Mouse (Mus musculus): ENCODE data around the gene Fndc8.

Gene Fndc8

DNA sequence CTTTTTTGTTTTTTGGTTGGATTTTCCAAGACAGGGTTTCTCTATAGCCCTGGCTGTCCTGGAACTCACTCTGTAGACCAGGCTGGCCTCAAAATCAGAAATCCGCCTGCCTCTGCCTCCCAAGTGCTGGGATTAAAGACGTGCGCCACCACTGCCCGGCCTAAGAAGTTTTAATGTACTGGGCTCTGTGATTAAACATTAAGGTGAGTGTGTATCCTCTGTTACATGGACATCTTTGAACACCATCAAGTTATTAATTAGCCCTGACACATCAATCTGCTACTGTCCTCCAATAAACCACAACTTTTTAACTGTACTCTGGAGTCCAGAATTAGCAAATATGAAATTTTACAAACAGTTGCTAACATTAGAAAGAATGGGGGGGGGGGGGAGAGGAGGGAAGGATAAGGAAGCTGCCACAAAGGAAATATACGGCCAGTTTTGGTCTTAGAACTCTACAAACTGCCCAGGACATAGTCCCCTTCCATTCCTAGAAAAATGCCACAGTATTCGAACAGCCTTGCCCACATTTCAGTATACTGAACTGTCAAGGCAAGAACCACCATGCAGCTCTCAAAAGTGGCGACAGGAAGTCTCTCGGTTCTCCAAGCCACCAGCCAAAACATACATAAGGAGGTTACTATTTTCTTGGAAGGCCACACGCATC is 22.3 kb upstream of the Fndc8 start:
- no peak for DNase-seq (ENCODE audit: extremely low read depth, low read depth)

DNA sequence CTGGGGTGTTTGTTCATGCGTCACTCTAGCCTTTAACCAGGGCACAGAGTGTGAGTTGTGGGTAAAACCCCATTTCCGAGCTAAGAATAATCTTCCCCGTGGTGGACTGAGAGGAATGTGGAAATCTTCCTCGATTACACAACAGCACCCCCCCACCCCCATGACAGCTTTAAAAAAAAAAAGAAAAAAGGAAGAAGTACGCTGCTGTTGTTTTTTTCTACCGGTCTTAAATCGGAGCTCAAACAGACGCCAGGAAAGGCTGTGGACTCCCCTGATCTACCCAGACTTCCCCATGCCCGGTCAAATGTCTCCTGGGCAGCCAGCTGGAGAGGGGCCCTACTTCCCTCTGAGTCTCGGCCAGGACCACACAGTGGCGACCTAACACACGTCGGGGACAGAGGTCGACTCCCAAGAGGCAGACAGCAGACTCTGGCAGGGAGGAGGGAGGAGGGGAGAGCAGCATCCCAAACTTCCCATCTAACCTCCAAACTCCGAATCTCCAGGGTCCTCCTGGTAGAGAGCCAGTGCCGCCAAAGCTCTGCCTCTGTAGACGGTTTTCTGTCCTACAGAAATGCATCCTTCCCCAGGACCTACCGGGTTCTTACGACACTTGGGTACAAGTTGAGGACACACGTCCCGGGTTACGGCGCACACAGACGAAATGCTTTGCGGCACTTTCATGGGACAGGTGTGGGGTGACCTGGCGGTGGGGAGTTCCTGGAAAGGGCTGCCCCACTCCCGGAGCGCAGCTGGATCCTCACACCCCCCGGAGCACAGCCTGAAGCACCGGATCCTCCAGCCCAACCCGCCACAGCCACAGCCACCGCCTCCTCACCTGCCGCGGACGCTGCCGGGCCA is 21.5 kb upstream of the Fndc8 start:
- peak; percentile 57 for DNase-seq (ENCODE audit: extremely low read depth, low read depth)

DNA sequence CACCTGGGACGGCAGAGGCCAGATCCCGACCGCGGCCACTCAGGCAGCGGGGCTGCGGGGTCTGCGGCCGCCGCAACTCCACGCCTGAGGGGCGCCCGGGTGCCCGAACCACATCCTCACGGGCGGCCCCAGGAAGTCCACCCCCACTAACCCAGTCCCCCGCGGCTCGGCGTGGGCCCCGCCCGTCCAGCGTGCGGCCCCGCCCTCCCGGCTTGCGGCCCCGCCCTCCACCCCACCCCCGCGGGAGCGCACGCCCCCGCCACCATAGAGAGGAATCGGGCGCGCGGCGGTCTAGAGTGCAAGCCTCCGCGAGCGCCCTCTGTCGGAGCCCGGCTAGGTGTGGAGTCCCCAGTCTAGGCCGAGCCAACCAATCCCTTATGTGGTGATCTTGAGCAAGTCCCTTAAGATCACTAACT is 20.9 kb upstream of the Fndc8 start, which contains the start of gene Rffl:
Rffl (minus strand) TSS at position 180 of the 416 bp plus-strand sequence.
- peak; percentile 71 for DNase-seq (ENCODE audit: extremely low read depth, low read depth)

DNA sequence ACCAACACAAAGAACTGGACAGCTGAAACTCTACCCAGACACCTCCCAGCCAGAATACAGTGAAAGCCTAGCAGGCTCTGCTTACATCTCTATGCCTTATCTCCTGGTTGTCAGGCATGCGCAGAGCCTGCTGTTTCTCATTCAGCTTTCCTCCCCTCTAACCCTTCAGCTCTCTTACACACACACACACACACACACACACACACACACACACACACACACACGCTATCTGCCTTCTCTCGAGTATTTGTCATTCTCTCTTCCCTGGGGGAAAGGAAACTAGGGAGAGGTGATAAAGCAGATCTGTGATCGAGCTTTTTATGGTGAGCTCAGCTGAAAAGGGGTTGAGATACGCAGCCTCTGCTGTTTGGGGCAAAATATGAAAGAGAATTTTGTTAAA is 17.0 kb upstream of the Fndc8 start:
- peak; percentile 73 for DNase-seq (ENCODE audit: extremely low read depth, low read depth)

DNA sequence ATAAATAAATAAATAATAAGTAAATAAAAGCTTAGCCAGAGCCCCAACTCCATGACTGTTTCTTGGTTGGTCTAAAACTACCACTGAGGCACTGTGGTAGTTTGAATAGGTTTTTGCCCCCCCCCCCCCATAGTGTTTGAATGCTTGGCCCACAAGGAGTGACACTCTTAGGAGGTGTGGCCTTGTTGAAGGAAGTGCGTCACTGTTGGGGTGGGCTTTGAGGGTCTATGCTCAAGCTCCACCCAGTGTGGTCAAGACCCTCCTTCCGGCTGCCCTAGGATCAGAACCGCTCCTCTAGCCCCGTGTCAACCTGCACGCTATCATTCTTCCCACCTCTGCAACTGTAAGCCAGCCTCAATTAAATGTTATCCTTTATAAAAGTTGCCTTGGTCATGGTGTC is 16.3 kb upstream of the Fndc8 start:
- no peak for DNase-seq (ENCODE audit: extremely low read depth, low read depth)

DNA sequence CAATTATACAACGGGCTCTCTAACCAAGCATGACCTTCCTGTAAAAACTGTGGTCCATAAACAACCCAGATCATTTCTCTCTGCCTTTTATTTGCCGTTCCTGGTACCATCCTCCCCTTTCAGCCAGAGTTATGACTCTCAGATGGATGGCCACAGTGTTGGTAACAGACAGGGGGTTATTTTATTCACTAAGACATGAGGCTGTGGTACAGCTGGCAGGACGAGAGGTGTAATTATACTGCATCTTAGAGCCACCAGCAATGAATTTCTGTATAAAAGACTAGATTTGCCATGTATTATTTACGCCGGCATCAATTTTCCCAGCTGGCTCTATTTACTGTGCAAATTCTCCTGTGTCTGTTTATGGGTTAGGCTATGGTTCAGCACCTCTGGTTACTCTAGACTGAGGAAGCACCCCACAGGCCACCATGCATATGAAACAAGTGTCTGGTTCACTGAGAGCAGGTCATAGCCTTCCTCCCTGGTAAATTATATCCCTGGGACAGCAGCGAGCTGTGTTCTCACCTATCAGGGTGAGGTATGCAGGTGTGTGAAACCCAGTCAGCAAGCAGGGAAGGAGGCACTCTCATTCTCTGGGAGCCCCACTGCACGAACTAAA is 14.1 kb upstream of the Fndc8 start:
- DNase-seq (ENCODE audit: extremely low read depth, low read depth), result no peak

DNA sequence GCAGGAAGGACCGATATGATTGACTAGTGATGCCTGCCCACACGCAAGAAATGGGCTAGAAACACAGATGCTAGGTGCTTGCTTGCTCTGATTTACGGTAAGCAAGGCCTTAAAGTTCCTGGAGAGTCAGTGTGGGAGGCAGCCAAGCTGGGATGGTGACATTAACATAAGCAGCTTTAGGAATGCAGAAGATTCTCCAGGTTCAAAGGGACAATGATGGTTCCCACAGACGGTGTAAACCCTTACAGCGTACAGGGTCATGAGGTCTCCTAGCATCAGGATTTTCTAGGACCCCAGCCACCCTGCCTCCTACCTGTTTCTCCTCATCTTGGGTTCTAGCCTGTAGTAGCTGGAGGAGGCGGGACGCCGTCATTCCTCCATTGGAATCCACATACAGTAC is 8.7 kb upstream of the Fndc8 start:
- DNase-seq (ENCODE audit: extremely low read depth, low read depth), result no peak

DNA sequence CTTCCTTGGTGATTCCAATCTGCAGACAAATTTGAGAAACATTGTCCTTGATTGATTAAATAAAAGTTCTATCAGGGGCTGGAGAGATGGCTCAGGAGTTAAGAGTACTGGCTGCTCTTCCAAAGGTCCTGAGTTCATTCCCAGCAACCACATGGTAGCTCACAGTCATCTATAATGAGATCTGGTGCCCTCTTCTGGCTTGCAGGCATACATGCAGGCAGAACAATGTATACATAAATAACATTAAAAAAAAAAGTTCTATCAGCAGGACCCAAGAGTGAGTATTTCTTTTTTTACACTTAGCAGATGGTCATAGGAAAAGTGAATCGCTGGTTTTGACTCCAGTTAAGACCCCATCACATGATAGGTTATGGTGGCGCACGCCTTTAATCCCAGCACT is 5.4 kb upstream of the Fndc8 start:
- DNase-seq (ENCODE audit: extremely low read depth, low read depth), result no peak

DNA sequence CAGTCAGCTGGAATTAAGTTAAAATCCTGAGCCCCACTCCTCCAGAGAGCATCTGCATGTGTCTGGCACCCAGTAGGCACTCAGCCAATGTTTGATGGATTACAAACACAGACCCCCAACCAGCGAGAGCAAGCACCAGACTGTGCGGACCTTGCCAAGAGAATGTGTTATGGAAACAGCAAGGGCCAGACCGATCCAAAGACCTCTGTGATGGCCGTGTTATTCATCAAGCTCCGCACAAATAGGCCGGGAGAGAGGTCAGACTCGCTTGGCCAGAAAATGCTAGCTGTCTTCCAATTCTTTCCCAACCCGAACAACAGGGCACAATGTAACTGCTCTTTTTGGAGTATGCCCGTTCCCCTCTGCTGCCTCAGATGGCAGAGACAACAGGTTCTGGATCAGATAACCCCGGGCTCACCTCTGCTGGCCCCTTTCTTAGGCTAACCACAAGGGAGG is 3.4 kb upstream of the Fndc8 start:
- no peak for DNase-seq (ENCODE audit: extremely low read depth, low read depth)

DNA sequence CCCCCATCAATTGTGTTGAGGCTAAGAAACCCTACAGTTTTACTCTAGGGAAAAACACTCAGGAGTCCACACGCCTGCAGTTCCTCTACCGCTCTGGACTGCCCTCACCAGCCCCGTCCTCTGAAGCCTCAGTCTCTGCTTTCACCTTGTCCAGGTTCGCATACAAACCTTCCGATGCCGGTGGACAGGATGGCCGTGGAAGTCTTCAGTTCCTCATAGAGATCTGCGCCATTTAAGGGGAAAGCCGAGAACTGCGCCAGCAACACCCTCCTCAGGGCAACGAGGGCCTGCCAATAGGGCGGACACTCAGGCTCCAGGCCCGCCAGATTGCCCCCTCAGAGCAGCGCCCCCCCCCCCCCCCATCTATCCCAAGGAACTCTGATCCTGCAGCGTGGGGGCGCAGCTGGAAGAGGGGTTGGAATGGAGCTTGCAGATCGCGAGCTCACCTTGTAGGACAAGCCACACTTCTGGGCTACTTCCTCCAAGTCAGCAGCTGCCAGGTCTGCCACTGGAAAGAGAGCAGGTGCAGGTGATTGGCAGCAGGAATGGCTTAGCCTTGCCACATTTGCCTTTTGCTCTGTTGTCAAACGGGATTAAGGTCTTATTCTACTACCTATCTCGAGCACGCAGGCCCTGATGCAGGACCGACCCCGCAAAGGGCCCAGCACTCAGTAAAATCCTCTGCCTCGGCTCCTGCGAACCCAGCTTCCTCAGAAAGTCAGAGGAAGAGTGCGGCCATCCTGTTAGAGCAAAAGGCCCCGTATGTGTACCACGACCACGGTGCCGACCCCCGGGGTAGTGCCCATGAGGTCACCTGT is 2.2 kb upstream of the Fndc8 start:
- DNase-seq (ENCODE audit: extremely low read depth, low read depth), result peak; percentile 47

DNA sequence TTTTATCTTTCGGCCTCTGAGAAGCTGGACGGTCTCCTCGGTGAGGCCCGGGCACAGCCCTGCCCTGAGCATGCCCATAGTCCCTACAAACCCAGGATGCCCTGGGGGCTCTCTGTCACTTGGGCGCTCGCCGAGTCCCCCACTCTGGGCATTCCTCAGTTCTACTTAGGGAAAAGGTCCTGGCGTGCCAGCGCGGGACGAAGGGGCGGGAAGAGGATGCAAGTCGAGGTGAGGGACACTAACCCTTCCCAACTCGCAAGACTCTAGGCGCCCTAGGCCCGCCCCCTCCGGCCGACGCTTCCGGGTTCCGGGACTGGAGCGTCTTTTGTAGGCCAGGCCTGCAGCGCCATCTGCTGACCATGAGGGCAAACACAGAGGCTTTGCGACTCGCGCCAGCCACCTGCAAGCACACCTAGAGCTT is 1.6 kb upstream of the Fndc8 start, which contains the start of gene Rad51d:
Rad51d (minus strand) TSS at position 273 of the 421 bp plus-strand sequence.
- DNase-seq (ENCODE audit: extremely low read depth, low read depth), result peak; percentile 77

DNA sequence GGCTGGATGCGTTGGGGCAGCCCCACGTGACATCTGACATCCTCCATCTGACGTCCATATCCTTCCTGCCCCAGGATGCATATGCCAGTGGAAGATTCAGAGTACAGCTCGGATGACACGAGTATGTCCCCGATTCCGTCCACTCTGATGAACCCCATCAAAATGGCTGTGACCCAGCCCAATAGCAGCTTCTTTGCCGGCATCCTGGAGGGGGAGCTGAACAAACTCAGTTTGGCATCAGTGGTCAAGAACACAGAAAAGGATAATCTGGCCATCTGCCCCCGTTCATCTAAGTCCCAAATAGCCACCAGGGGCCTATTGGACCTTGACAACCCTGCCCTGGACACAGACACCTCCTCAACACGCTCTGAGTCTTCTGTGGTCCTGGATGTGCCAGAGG is 5.6 kb downstream of the Fndc8 start:
- DNase-seq (ENCODE audit: extremely low read depth, low read depth), result no peak

DNA sequence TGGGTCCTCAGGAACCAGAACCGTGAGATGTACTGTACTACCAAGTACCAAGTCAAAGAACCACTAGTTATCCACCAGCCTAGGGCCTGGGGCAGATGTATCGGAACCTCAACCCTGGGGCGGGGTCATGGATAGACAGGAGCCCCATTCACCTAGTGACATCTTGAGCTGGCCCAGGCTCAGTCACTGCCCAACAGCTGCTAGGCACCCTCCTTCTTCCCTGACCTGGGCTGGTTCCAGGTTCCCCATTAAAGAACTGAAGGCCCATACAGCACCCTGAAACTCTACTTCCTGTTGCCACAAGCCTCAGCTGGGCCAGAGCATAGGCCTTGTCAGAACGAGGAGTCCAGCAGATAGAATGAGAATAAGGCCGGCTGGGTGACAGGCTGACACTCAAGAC is 7.8 kb downstream of the Fndc8 start:
- no peak for DNase-seq (ENCODE audit: extremely low read depth, low read depth)

DNA sequence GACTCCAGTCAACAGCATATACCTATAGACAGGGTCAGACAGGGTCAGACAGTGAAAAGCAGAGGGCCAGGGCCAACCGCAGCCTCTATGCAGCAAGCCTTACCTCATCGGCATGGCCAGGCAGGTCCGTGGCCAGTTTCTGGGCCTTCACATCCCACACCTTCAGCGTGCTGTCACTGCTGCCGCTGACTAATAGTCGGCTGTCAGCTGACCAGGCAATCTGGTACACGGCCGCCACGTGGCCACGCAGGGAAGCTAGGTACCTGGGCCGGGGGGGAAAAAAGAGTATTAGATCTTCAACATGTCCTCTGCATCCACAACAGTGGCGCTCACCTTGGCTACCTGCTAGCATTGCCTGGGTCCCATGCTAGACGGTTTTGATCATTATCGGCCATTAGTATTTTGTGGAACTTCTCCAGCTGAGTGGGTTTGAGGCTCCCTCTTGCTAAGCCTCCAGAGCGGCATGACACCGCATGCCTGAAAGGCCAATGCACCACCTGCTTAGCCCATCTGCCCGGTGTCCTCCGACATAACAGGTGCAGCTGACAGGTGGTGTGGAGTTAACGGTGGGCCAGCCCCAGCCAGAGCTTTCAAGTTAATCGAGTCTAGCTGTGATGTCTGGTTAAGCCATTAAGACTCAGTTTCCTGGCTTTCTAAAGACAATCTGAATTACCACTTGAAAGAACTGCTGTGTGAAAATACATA is 9.8 kb downstream of the Fndc8 start:
- no peak for DNase-seq (ENCODE audit: extremely low read depth, low read depth)

DNA sequence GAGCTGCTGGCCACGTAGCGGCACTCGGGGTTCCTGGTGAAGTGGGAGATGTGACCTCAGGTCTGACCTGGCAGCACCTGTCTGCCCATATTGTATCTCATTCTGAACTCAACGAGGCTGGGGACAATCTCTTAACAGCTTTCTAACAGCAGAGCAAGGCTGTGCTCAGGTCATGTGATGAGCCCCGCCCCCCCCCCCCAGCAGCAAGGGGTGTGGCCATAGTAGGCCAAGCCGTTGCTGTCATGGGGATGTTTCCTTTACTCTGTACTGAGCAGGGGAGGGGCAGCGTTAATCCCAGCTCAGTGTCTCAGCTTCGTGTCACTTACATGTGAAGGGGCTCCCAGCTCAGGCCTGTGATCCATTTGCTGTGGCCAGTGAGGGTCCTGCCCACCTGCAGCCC is 13.0 kb downstream of the Fndc8 start:
- no peak for DNase-seq (ENCODE audit: extremely low read depth, low read depth)

DNA sequence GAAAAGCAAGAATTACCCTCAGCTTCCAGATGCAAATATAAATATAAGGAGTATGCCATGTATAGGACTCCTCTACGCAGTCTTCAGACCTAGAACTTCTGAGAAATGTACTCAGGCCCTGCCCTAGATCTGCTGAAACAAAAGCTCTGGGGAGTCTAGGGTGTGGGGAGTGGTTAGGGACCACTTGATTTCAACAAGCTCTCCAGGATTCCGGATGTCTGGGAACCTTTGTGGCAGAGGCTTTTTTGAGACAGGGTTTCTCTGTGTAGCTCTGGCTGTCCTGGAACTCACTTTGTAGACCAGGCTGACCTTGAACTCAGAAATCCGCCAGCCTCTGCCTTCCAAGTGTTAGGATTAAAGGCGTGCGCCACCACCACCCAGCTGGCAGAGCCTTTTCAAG is 13.9 kb downstream of the Fndc8 start:
- no peak for DNase-seq (ENCODE audit: extremely low read depth, low read depth)

DNA sequence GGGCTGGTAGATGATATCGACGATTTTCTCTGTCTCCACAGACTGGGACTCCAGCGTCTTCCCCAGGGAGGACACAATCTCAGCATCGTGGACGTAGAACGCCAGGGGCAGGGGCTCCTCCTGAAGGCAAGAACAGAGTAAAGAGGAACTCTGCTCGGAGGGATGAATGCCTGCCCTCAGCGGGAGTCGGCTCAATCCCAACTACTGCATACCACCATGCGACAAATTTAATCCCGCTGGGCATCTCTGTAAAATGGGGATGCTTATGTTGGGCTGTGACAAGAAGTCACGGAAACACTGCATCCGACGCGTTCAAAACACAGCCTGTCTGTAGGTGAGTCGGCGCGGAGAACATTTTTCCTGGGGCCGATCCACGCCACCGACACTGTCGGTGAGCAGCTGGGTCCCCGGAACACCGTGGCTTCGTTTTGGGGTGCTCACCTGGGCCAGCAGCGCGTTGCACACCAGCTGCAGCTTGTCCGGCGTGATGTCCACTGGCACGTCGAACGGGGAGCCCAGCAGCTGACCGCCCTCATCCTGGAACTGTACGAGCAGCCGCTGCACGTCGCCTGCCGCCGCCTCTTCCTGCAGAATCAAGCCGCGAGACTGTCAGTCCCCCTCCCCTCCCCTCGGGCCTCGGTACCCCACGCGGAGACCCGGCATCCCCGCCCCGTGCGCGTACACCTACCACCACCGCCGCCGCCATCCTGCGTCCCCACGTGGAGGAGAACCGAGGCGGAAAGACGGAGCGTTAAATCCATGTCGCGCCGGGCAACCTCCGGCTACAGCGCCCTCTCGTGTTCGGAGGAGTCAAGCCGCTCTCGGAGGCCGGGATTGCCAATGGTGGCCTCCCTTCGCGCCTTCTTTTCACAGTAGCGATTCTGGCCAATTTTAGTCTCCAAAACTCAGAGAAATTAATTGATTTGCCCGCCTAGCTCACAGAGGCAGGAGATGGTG is 16.0 kb downstream of the Fndc8 start, which contains the start of gene Nle1:
Nle1 (minus strand) TSS at position 761 of the 957 bp plus-strand sequence.
- DNase-seq (ENCODE audit: extremely low read depth, low read depth), result peak; percentile 69

DNA sequence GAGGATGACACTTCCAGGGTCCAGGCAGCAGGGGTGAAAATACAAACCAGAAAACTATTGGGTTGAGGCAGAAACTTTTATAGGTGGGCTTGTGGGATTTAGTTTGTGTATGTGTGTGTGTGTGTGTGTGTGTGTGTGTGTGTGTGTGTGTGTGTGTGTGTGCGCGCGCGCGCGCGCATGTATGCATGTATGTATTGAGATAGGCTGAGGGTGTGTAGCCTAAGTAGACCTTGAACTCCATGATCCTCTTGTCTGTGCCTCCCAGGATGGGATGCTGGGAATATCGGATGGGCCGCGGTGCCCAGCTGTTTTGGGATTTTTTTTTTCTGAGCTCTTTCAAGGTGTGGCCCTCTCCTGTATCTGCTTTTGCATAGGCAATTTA is 16.7 kb downstream of the Fndc8 start:
- DNase-seq (ENCODE audit: extremely low read depth, low read depth), result no peak

DNA sequence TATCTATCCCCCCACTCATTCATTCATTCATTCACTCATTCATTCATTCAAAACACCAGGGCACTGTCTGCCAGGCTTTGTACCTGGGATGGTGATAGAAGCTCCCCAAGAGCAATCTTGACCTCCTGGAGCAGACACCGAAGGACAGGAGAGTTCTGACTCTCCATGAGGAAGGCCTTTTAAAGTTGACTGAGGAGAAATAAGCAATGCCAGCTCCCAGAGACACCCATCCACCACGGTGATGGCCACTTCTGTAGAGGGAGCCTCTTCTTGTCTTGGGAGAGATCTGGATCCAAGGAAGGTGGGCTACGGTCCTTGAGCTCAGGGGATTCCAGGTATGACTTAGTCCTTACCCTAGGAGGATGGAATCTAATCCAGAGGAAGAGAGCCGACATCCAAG is 18.3 kb downstream of the Fndc8 start, which contains the start of gene Unc45b:
Unc45b (plus strand) TSS at position 301 of the 400 bp plus-strand sequence.
- no peak for DNase-seq (ENCODE audit: extremely low read depth, low read depth)

Data from MEL-GATA-1-ER (cell line).